Mouse (Mus musculus): Measurements from ENCODE around the gene Ppp1r9b. TPM values are rescaled to one million over a fixed set of nuclear protein-coding genes. Genes with fewer than 3 reads are reported as not detected.
A peak's percentile ranks its signal among the peaks of the same experiment; 100 is the strongest.
"Not testable (repeated sequence)": the region's sequence is repeated elsewhere in the genome, so short reads cannot be mapped to it uniquely, and the experiment has no call there.

Ppp1r9b gene
- polyA plus RNA-seq, 2 experiments from 2014 or later: 18.1 to 21.7 TPM

DNA sequence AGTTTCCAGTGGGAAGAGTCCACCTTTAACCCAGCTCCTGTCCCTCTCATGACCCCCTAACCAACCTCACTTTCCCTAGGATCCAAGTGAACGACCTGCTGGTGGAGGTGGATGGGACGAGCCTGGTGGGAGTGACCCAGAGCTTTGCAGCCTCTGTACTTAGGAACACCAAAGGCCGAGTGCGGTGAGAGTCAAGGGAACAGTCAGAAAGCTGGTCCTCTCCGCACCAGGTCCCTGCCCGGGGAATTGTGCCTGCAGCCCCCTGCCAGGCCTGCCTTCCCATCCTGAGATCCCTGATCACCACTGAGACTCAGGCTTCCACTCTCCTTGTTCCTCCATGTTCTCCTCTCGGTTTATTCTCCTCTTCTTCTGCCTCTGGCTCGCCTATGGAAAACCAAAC is 9.3 kb downstream of the Ppp1r9b start:
- no peak for ATAC-seq

DNA sequence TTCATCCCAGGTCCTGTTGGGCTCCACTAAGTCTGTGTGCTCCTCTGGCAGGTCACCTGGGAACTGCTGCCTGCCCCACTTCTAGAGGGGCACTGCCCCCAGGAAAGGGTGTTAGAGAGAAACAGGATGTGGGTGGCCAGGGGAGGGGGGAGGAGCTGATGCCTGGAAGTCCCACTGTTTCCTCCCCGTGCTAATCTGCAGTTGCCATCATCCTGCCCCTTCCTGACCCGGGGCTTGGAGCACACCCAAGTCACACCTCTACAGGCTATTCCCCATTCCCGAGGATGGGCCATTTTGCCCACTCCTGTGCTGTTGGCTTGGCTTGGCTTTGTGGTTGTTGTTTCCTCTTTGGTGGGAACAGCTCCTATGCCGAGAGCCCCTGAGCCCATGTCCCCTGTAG is 9.7 kb downstream of the Ppp1r9b start:
- ATAC-seq: peak; percentile 67

DNA sequence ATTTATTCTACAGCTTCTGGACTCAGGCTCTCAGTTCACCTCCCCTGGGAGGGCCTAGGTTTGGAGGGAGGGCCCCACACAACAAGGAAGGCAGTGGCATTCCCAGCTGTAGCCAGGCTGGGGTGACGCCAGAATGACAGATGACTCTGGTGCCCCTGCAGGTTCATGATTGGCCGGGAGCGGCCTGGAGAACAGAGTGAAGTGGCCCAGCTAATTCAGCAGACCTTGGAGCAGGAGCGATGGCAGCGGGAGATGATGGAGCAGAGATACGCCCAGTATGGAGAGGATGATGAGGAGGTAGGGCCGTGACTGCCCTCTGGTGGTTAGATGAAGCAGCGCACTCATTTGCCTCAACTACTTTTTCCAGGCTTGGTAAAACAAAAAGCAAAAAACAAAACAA is 10.2 kb downstream of the Ppp1r9b start:
- peak; percentile 39 for ATAC-seq

DNA sequence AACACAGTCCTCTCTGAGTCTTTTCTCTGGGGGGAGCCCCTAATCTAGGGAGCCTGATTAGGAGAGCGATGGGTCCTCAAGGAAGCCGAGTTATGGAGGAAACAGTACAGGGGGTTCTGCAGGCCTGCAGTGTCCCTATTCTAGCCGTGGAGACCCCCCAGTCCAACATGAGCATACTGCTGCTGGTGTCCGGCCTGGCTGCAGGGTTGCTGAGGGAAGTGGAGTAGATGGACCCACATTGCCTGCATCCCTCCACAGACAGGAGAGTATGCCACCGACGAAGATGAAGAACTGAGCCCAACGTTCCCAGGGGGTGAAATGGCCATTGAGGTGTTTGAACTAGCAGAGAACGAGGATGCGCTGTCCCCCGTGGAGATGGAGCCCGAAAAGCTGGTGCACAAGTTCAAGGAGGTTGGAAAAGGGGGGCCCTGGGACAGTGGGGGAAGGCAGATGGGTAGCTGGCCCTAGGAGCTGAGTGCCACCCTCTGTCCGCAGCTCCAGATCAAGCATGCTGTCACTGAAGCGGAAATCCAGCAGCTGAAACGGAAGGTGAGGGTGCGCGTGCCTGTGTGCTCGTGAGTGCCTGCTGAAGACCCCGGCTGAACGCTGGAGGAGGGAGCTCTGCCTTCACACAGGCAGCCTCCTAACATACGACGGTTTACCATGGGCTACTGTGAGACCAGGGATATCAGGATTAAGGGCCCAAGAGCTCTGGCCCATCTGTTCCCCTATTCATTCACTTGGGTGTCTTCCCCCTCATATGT is 10.9 kb downstream of the Ppp1r9b start:
- ATAC-seq: no peak

DNA sequence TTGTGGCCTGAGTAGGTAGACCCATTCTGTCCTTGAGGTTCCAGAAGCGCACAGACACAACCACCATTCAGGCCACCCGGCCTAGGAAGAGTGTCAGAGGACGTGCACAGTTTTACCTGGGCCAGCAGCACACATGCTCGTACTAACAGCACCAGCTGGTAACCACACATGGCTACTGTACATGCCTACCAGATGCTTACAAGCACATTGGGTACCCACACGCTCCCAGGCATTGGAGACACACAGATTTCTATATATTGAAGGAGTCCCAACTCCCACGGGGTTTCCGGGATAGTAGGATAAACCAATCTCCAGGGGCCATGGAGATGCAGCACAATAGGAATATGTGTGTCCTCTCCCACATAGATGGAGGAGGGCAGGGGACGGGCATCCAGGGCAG is 11.9 kb downstream of the Ppp1r9b start:
- ATAC-seq: no peak

DNA sequence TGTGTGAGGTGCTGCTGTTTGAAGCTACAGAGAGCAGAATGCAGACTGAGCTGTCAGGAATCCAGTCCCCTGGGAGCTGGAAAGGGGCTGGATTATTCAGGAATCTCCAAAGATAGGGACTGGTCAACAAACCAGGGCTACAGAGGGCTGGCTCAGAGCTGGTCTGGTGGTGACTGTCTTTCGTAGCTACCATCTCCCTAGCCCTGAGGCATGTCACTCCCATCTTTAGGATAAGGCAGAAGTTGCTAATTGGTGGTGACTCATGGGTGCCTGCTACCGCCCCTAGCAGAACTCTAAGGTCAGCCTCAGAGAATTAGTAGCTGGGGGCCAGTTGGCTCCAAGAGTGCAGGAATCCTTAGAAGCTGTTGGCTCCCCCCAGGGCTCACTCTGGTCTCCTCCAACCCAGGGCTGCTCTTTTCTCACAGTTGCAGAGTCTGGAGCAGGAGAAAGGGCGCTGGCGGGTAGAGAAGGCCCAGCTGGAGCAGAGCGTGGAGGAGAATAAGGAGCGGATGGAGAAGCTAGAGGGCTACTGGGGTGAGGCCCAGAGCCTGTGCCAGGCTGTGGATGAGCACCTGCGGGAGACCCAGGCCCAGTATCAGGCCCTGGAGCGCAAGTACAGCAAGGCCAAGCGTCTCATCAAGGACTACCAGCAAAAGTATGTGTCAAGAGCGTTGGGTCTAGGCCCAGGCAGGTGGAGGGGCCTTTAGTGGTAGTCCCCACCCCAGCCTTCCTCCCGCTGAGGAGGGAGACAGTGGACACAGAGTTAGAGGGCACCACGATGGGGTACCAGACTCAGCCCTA is 13.5 kb downstream of the Ppp1r9b start:
- no peak for ATAC-seq

DNA sequence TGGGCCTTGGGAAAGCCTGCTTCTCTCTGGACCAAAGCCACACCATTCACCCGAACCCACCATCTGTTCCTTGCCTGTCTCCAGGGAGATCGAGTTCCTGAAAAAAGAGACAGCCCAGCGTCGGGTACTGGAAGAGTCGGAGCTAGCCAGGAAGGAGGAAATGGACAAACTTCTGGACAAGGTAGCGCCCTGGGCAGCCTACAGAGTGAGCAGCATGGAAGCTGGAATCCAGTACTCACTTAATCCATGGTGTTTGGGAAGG is 14.0 kb downstream of the Ppp1r9b start:
- no peak for ATAC-seq

DNA sequence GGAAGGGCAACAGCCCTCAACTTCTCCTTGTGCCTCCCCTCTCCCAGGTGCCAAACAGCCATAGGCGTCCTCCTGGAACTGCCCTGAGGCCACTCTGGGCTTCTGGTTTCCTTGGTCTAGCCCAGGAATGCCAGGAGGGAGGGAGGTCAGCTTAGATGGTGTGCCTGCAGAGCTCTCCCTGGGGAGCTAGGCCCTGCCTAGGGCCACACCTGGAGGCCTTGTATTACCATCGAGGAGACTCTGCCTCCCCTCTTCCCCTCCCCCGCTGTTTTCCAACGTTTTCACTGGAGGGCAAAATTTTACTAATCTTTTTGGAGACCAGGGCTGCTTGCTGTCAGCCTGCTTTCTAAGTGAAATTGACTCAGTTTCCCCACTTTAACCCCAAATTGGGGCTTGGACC is 15.2 kb downstream of the Ppp1r9b start:
- no peak for ATAC-seq

- ATAC-seq: peak; percentile 73
These were observed 15.8 kb downstream of the Ppp1r9b start for GRCm38 (mm10) chr11:95006525-95007219.

GRCm38 (mm10) chr11:95007418-95007817 is 16.6 kb downstream of the Ppp1r9b start:
- ATAC-seq: no peak

DNA sequence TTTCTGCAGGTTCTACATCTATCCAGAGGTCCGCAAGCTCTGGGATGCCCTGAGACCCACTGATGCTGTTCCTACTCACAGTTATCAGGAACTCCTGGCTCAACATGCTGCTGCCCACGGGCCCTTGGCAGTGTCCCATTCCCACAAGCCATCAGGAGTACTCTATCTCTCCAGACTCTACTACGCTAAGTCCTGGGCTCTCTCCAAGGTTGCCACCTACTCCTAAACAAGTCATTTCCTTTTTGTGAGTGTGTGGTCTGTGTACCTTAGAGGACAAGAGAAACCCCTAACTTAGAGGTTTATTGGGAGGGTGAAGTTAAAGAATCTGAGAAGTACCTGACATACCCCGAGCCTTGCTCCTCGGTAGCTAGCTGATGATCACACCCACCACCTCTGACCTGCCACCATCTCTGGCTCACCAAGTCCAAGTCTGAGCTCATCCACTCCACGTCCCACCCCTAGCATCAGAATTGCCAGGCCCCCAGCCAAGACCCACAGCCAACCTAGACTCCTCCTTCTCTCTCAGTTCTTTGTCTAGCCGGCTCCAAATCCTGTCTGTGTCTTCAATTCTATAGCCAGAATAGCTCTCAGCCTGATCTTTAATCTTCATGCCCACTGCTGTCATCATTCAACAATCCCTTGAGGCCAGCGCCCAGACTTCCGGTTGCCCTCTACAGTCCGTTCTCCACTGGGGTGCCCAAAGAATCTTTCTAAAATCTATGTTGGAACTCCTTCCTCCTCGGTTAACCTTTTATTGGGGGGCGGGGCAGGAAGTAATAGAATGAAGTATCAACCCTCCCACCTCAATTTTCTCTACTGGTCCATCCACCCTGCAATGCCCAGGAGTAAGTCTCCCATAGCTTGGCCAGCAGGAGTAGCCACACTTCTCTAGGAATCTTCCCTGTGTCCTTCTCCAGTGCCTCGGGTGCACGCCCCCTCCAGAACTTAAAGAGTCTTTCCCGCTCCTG is 18.1 kb downstream of the Ppp1r9b start:
- ATAC-seq: peak; percentile 46

GRCm38 (mm10) chr11:95009629-95010014 is 18.8 kb downstream of the Ppp1r9b start, which contains the start of gene Samd14:
Samd14 (plus strand) TSS chr11:95009879.
- peak; percentile 18 for ATAC-seq

DNA sequence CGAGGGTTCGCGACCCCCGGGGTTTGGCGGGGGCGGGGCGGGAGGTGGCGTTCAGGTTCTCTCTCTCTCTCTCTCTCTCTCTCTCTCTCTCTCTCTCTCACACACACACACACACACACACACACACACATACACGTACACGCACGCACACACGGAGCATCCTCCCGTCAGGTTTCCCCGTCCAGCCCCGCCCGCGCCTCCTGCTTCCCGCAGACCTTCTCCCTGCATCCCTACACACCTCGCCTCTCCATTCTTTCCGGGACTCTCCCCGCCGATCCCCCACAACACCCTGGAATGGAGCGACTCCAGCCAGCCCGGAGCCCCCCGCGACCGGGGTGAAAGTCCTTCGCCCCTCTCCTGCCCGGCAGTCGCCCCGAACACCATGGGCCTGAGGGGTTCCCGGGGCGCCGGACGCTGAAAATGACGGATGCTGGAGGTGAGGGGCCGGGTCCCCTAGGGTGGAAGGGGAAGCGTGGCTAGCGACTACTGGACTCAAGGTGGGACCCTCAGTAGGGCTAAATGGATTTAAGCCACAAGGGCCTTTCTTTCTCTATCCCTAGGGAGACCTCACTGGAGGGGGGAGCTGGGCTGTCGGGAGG is 19.4 kb downstream of the Ppp1r9b start:
- ATAC-seq: no peak

DNA sequence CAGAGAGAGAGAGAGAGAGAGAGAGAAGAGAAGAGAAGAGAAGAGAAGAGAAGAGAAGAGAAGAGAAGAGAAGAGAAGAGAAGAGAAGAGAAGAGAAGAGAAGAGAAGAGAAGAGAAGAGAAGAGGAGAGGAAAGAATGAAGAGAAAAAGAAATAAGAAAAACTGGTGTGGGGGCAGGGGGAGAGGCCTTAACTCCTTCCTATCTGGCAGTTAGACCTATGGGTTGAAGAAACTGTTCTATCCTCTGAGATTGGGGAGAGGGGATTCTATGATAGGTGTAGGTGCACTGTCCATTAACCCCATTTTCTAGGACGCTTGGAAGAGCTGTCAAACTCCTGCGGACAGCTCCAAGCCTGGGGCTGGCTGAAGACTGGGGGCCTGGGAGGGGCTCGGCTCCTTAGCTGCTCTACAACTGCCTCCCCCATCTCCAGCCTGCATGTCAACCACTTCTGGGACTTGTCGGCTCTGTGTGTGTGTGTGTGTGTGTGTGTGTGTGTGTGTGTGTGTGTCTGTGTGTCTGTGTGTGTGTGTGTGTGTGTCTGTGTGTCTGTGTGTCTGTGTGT is 20.1 kb downstream of the Ppp1r9b start:
- not testable (repeated sequence) for ATAC-seq

- ATAC-seq: no peak
These were observed 20.6 kb downstream of the Ppp1r9b start for GRCm38 (mm10) chr11:95011416-95011815.

GRCm38 (mm10) chr11:95012075-95012474 is 21.2 kb downstream of the Ppp1r9b start:
- no peak for ATAC-seq

- ATAC-seq: no peak
These were observed 21.7 kb downstream of the Ppp1r9b start for GRCm38 (mm10) chr11:95012487-95012886.

DNA sequence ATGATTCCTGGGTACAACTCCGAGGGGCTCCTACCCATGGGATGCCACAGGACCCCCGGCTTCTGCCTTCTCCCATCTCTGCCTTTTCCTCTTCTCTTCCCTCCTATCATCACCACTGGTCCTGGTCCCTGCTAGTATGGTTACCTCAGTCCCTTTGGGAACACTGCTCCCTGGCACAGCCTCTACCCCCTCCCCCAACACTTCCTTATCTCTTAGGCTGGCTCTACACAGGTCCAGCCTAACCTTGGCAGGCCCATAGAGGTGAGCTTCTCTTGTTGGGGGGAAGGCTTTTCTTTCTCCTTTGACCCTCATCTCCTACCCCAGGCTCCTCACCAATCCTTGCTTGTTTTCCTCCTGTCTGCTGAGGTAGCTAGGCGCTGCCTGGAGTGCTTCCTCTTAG is 24.6 kb downstream of the Ppp1r9b start:
- no peak for ATAC-seq

- ATAC-seq: no peak
These were observed 31.6 kb downstream of the Ppp1r9b start for GRCm38 (mm10) chr11:95022237-95022992.

DNA sequence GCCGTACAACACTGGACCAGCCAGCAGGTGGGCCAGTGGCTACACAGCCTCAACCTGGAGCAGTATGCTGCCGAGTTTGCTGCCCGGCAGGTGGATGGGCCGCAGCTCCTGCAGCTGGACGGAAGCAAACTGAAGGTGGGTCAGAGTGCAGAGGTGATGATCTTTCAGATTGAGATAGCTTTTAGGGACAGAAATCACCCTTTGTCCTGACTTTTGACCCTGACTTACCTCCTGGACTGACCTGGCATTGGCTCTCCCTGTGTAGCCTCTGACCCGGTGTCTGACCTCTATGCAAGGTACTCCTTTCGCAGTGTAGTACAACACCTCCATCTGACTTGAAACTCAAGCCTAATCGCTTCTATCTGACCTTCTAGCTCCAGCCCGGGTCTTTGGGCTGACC is 32.6 kb downstream of the Ppp1r9b start:
- ATAC-seq: no peak
